Mouse (Mus musculus) lung, embryonic 14.5 days (tissue): ENCODE results near the gene Eci1. TPM values are rescaled to one million over a fixed set of nuclear protein-coding genes. Genes with fewer than 3 reads are reported as not detected.

ENCODE experiments used
- ATAC-seq: fragments of 200-750 bp; cut with Nextera tagmentation; 2 replicates; pipeline ENCODE4 v1.8.0; 2017; ENCODE audit warnings: mild to moderate bottlenecking, moderate TSS enrichment, moderate library complexity; ENCODE audit not compliant: insufficient read depth
- DNase-seq: peaks from one replicate; pipeline ENCODE4 v3.0.0-alpha.2; 2015
- H3K27ac ChIP-seq: fragments of 300-500 bp; sonication (generic); 2 replicates; pipeline ENCODE4 v1.5.1; 2014; ENCODE audit warnings: low read depth, mild to moderate bottlenecking, moderate library complexity
- H3K27me3 ChIP-seq: fragments of 300-500 bp; sonication (generic); 2 replicates; pipeline ENCODE4 v1.6.1; 2014; ENCODE audit warnings: low read length, control low read depth; ENCODE audit not compliant: insufficient read depth
- H3K36me3 ChIP-seq: fragments of 300-500 bp; sonication (generic); 2 replicates; pipeline ENCODE4 v1.6.1; 2014; ENCODE audit warnings: control low read depth; ENCODE audit not compliant: insufficient read depth
- H3K4me1 ChIP-seq: fragments of 300-500 bp; sonication (generic); 2 replicates; pipeline ENCODE4 v1.6.1; 2014; ENCODE audit warnings: antibody characterized with exemption, control low read depth; ENCODE audit not compliant: insufficient read depth
- H3K4me2 ChIP-seq: fragments of 300-500 bp; sonication (generic); 2 replicates; pipeline ENCODE4 v1.6.1; 2014; ENCODE audit warnings: mild to moderate bottlenecking
- H3K4me3 ChIP-seq: fragments of 300-500 bp; sonication (generic); 2 replicates; pipeline ENCODE4 v1.5.1; 2014; ENCODE audit warnings: low read depth, low read length
- H3K9ac ChIP-seq: fragments of 300-500 bp; sonication (generic); 2 replicates; pipeline ENCODE4 v1.6.1; 2014
- H3K9me3 ChIP-seq: fragments of 300-500 bp; sonication (generic); 2 replicates; pipeline ENCODE4 v1.6.1; 2016; ENCODE audit warnings: low read depth, low read length, control low read depth
- CTCF ChIP-seq: IDR thresholded peaks from 2 replicates; pipeline ENCODE4 v1.5.1; 2016; ENCODE audit warnings: antibody characterized with exemption, low read depth
- WGBS: fragments of 180-500 bp; shearing (Covaris S2); extraction: QIAGEN DNeasy Blood & Tissue Kit; methylation state at CpG from one replicate; pipeline ENCODE4 v1.1.7; 2014; 5-methylcytosine and 5-hydroxymethylcytosine counted together
- polyA plus RNA-seq: library from polyadenylated mRNA; unstranded; fragments of >200 nt; fragmentation: Nextera tagmentation; extraction: Ambion mirVana; gene quantifications from 2 replicates; pipeline ENCODE4 v1.2.1, GENCODE M21; 2014

Gene Eci1
- polyA plus RNA-seq, 1 experiment from 2014 or later: 80.8 TPM

- 76% methylated on average over 6 of the region's 6 CpGs for WGBS
- no peak for ATAC-seq
- no peak within 1 kb of the TSS for H3K27ac ChIP-seq
- peaks cover 45% of the 10 kb centered on the region for H3K36me3 ChIP-seq
- H3K4me2 ChIP-seq: peak within 1 kb of the TSS; percentile 98; the same call in 1 of the 2 replicates
- no peak for TF ChIP-seq CTCF
- peaks cover 11% of the 10 kb centered on the region for H3K4me1 ChIP-seq
- DNase-seq: no peak
- no peaks in the 10 kb centered on the region for H3K27me3 ChIP-seq
- no peak within 1 kb of the TSS for H3K4me3 ChIP-seq
- no peaks in the 10 kb centered on the region for H3K9me3 ChIP-seq
- 0 out of 2 replicates have a peak within 1 kb of the TSS, but pooled peaks have one; percentile 15 for H3K9ac ChIP-seq
Observed at GRCm38 (mm10) chr17:24473612-24474275, 47.3 kb downstream of the Eci1 start, which contains the start of gene Bricd5. Gene Bricd5, plus strand, starts transcription at chr17:24473884.

- Histone ChIP-seq H3K27me3 (no peaks in the 10 kb centered on the region), H3K4me2 (no peak overlapping the region), H3K9ac (no peak overlapping the region), H3K4me3 (no peak overlapping the region), H3K9me3 (no peaks in the 10 kb centered on the region), H3K27ac (no peak overlapping the region), H3K36me3 (peaks cover 45% of the 10 kb centered on the region), H3K4me1 (peaks cover 11% of the 10 kb centered on the region)
- no peak for TF ChIP-seq CTCF
- 79% methylated on average over 5 of the region's 5 CpGs for WGBS
- DNase-seq (no peak), ATAC-seq (no peak)
Observed at GRCm38 (mm10) chr17:24474557-24474956, 48.1 kb downstream of the Eci1 start.

- H3K4me2 ChIP-seq: no peak overlapping the region
- no peaks in the 10 kb centered on the region for H3K27me3 ChIP-seq
- no peaks in the 10 kb centered on the region for H3K9me3 ChIP-seq
- H3K4me1 ChIP-seq: peaks cover 14% of the 10 kb centered on the region
- no peak overlapping the region for H3K27ac ChIP-seq
- H3K9ac ChIP-seq: no peak overlapping the region
- 94% methylated on average over 6 of the region's 6 CpGs for WGBS
- ATAC-seq (no peak), DNase-seq (no peak)
- H3K4me3 ChIP-seq: no peak overlapping the region
- peaks cover 45% of the 10 kb centered on the region for H3K36me3 ChIP-seq
- no peak for TF ChIP-seq CTCF
Observed at GRCm38 (mm10) chr17:24475586-24475985, 49.1 kb downstream of the Eci1 start.

GRCm38 (mm10) chr17:24476022-24476776 is 49.8 kb downstream of the Eci1 start:
- H3K27me3 ChIP-seq: no peaks in the 10 kb centered on the region
- DNase-seq (no peak), ATAC-seq (no peak)
- peaks cover 14% of the 10 kb centered on the region for H3K4me1 ChIP-seq
- WGBS: 89% methylated on average over 10 of the region's 10 CpGs
- TF ChIP-seq CTCF: no peak
- H3K4me3 ChIP-seq: no peak overlapping the region
- peaks cover 45% of the 10 kb centered on the region for H3K36me3 ChIP-seq
- no peak overlapping the region for H3K27ac ChIP-seq
- H3K4me2 ChIP-seq: no peak overlapping the region
- H3K9me3 ChIP-seq: no peaks in the 10 kb centered on the region
- H3K9ac ChIP-seq: no peak overlapping the region; the same call in 1 of the 2 replicates

- ATAC-seq (no peak), DNase-seq (no peak)
- Histone ChIP-seq H3K27me3 (no peaks in the 10 kb centered on the region), H3K4me3 (0 out of 2 replicates have a peak overlapping the region, but pooled peaks have one; percentile 73), H3K27ac (no peak overlapping the region), H3K4me1 (peaks cover 6% of the 10 kb centered on the region; the same call in 1 of the 2 replicates), H3K9me3 (no peaks in the 10 kb centered on the region), H3K9ac (peak overlapping the region; percentile 82), H3K4me2 (peak overlapping the region; percentile 62), H3K36me3 (peaks cover 40% of the 10 kb centered on the region)
- 92% methylated on average over 20 of the region's 20 CpGs for WGBS
- TF ChIP-seq CTCF: no peak
Observed at GRCm38 (mm10) chr17:24477053-24477984, 50.9 kb downstream of the Eci1 start.

- peak; percentile 42 for ATAC-seq
Observed at GRCm38 (mm10) chr17:24477985-24478600, 51.7 kb downstream of the Eci1 start.

More at GRCm38 (mm10) chr17:24477985-24478600, 51.7 kb downstream of the Eci1 start:
- Histone ChIP-seq H3K9me3 (no peaks in the 10 kb centered on the region), H3K4me3 (peak overlapping the region; percentile 73), H3K9ac (peak overlapping the region; percentile 82), H3K27ac (no peak overlapping the region), H3K4me2 (peak overlapping the region; percentile 62), H3K4me1 (peaks cover 3% of the 10 kb centered on the region; the same call in 1 of the 2 replicates), H3K36me3 (peaks cover 40% of the 10 kb centered on the region), H3K27me3 (no peaks in the 10 kb centered on the region)
- 40% methylated on average over 11 of the region's 11 CpGs for WGBS
- TF ChIP-seq CTCF: no peak
- peak; percentile 30 for DNase-seq
